Mouse (Mus musculus): Measurements from ENCODE around the gene Ldb1.

DNA sequence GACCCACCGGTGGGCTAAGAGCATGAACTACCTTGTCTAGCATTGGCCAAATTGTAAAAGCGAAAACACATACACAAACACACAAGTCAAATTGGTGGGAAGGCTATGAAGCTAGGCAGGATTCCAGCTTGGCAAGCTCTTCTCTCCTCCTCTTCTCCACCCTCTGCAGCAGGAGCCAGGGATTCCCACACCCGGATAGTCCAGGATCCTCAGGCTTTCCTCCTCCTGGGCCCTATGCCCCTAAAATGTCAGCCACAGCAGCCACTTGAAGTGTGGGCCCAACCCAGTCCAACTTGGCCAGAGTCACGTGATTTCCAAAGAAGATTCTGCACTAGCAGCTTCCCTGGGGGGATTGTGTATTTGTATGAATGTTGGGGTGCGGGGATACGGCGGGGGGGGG, 1.6 kb downstream of the Ldb1 start:
- TF ChIP-seq CTCF (IDR thresholded peaks at IDR 0.05; ENCODE audit: borderline replicate concordance, control insufficient read depth, extremely low read depth, insufficient read depth, low read length, poor library complexity) (no peak), POLR2A (IDR thresholded peaks at IDR 0.05; ENCODE audit: control insufficient read depth, extremely low read depth, insufficient read depth, low read length, poor library complexity) (no peak)

All from thymus, adult 2 months (tissue).